Mouse (Mus musculus) kidney, postnatal 0 days (tissue): ENCODE data around the gene 6030445D17Rik. TPM values are rescaled to one million over a fixed set of nuclear protein-coding genes. Genes with fewer than 3 reads are reported as not detected.

Experiments used
- ATAC-seq: fragments of 200-750 bp; cut with Nextera tagmentation; replicated peaks from 2 replicates; pipeline ENCODE4 v1.8.0; 2017; ENCODE audit warnings: low read depth, moderate number of reproducible peaks, moderate TSS enrichment, moderate library complexity; ENCODE audit not compliant: low FRiP score
- DNase-seq: peaks from one replicate; pipeline ENCODE4 v3.0.0-alpha.2; 2016; ENCODE audit warnings: low spot score
- H3K27ac ChIP-seq: fragments of 300-500 bp; sonication (generic); 2 replicates; pipeline ENCODE4 v1.5.1; 2014; ENCODE audit warnings: mild to moderate bottlenecking
- H3K27me3 ChIP-seq: fragments of 300-500 bp; sonication (generic); 2 replicates; pipeline ENCODE4 v1.6.1; 2014; ENCODE audit warnings: low read length, mixed read lengths; ENCODE audit not compliant: insufficient read depth
- H3K36me3 ChIP-seq: fragments of 300-500 bp; sonication (generic); 2 replicates; pipeline ENCODE4 v1.6.1; 2014; ENCODE audit warnings: low read length, mixed read lengths; ENCODE audit not compliant: insufficient read depth
- H3K4me1 ChIP-seq: fragments of 300-500 bp; sonication (generic); replicated peaks from 2 replicates; pipeline ENCODE4 v1.6.1; 2014; ENCODE audit warnings: antibody characterized with exemption, low read length, mixed read lengths; ENCODE audit not compliant: insufficient read depth
- H3K4me2 ChIP-seq: fragments of 300-500 bp; sonication (generic); 2 replicates; pipeline ENCODE4 v1.6.1; 2014; ENCODE audit warnings: mild to moderate bottlenecking, low read length, moderate library complexity, mixed read lengths
- H3K4me3 ChIP-seq: fragments of 300-500 bp; sonication (generic); replicated peaks from 2 replicates; pipeline ENCODE4 v1.5.1; 2014; ENCODE audit warnings: low read depth, low read length
- H3K9ac ChIP-seq: fragments of 300-500 bp; sonication (generic); 2 replicates; pipeline ENCODE4 v1.6.1; 2014; ENCODE audit warnings: low read depth, low read length
- H3K9me3 ChIP-seq: fragments of 300-500 bp; sonication (generic); replicated peaks from 2 replicates; pipeline ENCODE4 v1.6.1; 2016; ENCODE audit warnings: low read length, inconsistent platforms, mixed read lengths
- CTCF ChIP-seq: IDR thresholded peaks from 2 replicates; pipeline ENCODE4 v1.5.1; 2016; ENCODE audit warnings: antibody characterized with exemption, low read depth, mild to moderate bottlenecking, moderate library complexity
- WGBS: fragments of 180-500 bp; shearing (Covaris S2); extraction: QIAGEN DNeasy Blood & Tissue Kit; methylation state at CpG from one replicate; pipeline ENCODE4 v1.1.7; 2014; 5-methylcytosine and 5-hydroxymethylcytosine counted together
- polyA plus RNA-seq: library from polyadenylated mRNA; unstranded; fragments of >200 nt; fragmentation: Nextera tagmentation; extraction: Ambion mirVana; gene quantifications from 2 replicates; pipeline ENCODE4 v1.2.1, GENCODE M21; 2015

6030445D17Rik gene
- polyA plus RNA-seq, 1 experiment from 2014 or later, result 0.55 TPM

DNA sequence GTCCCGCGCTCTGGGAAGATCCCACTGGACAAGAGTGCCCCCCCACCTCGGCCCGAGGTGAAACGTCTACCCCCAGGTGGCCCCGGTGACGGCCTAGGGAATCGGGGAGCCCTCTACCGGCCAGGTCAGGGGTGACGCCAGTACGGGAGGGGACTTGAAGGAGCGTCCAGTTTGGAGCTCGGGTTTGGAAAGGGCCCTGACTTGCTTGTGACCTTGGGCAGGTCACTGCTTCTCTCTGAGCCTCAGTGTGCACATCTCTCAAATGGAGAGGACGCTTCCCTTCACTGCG is 37.1 kb upstream of the 6030445D17Rik start:
- 0 out of 2 replicates have a peak, but pooled peaks have one; percentile 29 for ATAC-seq
- no peaks in the 10 kb centered on the region; the same call in 1 of the 2 replicates for H3K4me1 ChIP-seq
- WGBS, result 2% methylated on average over 13 of the region's 15 CpGs
- H3K4me3 ChIP-seq, result peak overlapping the region; percentile 45
- peak; percentile 54 for TF ChIP-seq CTCF
- H3K36me3 ChIP-seq, result no peaks in the 10 kb centered on the region
- DNase-seq, result no peak
- no peak overlapping the region for H3K27ac ChIP-seq
- no peaks in the 10 kb centered on the region for H3K9me3 ChIP-seq
- H3K27me3 ChIP-seq, result peaks cover 9% of the 10 kb centered on the region; the same call in 1 of the 2 replicates
- peak overlapping the region; percentile 90 for H3K4me2 ChIP-seq
- H3K9ac ChIP-seq, result peak overlapping the region; percentile 44; the same call in 1 of the 2 replicates

DNA sequence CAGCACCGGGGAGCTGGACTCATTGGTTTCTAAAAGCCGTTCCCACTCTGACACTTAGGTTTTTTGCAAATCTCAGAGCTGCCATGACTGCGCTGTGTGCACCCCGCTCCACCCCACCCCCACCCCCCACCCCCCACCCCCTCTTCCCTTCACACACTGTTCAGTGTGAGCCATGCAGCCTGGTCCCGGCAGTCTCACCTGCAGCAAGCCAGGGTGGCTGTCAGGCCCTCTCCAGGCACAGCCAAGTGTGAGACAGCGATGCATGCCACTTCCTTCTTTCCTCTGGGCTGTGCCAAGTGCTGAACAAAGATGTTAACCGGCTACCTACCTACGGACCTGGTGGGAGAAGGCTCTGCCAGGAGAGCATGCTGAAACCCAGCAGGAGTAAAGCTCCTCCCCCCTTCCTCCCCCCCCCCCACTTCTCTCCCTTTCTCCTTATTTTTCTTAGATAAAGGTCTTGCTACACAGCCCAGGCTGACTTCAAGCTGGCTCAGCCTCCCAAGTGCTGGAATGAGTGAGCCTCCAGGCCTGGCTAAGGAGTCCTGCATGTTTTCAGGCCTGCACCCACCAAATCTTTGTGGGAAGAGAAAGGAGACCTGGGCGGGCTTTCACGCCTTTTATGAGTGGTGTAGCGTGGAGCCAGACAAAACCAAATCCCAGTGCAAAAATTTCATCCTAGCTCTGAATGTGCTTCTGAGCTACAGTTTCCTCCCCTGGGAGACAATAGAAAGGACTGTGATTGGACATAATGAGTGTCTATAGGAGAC is 31.3 kb upstream of the 6030445D17Rik start:
- Histone ChIP-seq H3K9me3 (no peaks in the 10 kb centered on the region), H3K4me1 (no peaks in the 10 kb centered on the region), H3K4me2 (no peak overlapping the region), H3K27me3 (no peaks in the 10 kb centered on the region), H3K9ac (no peak overlapping the region), H3K27ac (no peak overlapping the region), H3K36me3 (no peaks in the 10 kb centered on the region), H3K4me3 (no peak overlapping the region)
- DNase-seq (no peak), ATAC-seq (no peak)
- 45% methylated on average over 11 of the region's 11 CpGs for WGBS
- TF ChIP-seq CTCF, result no peak

DNA sequence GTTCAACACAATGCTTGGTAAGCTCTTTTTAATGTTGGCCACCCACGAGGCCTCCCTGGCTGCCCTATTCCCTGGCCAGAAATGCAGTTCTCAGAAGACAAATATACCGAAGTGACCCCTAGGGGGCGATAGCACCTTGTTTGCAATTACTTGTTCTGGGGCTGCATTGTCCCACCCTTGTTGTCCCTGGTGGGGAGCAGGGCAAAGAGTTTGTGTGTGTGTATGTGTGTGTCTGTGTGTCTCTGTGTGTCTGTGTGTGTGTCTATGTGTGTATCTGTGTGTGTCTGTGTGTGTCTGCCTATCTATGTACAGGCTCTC is 30.7 kb upstream of the 6030445D17Rik start:
- no peak overlapping the region for H3K4me3 ChIP-seq
- peak; percentile 82 for TF ChIP-seq CTCF
- H3K27ac ChIP-seq, result no peak overlapping the region
- WGBS, result 2% methylated on average over 3 of the region's 3 CpGs
- H3K36me3 ChIP-seq, result no peaks in the 10 kb centered on the region
- H3K4me2 ChIP-seq, result no peak overlapping the region
- H3K9me3 ChIP-seq, result no peaks in the 10 kb centered on the region
- no peak overlapping the region for H3K9ac ChIP-seq
- H3K27me3 ChIP-seq, result no peaks in the 10 kb centered on the region
- no peaks in the 10 kb centered on the region for H3K4me1 ChIP-seq
- peak; percentile 90 for DNase-seq
- no peak for ATAC-seq

DNA sequence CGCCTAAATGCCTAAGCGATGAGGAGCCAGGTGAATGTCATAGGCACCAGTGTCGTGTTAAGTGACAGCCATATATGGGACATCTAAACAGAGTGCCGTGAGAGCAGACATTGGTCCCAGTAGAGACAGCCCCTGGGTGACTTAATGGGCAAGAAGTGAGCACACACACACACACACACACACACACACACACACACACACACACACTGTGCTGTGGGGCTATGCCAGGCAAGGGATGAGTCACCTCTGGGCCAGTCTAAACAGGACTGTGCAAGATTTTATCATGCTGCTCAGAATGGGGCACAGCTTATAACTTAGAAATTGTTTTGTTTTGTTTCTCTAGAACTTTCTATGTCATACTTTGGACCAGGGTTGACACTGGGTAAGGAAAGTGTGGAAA is 28.0 kb upstream of the 6030445D17Rik start:
- no peak overlapping the region for H3K9ac ChIP-seq
- H3K27ac ChIP-seq, result no peak overlapping the region
- no peak for TF ChIP-seq CTCF
- ATAC-seq, result peak; percentile 73; the same call in 1 of the 2 replicates
- no peaks in the 10 kb centered on the region for H3K27me3 ChIP-seq
- no peak overlapping the region for H3K4me2 ChIP-seq
- no peaks in the 10 kb centered on the region for H3K36me3 ChIP-seq
- no peaks in the 10 kb centered on the region for H3K9me3 ChIP-seq
- no peak for DNase-seq
- no peak overlapping the region for H3K4me3 ChIP-seq
- no peaks in the 10 kb centered on the region for H3K4me1 ChIP-seq
- WGBS, result 84% methylated on average over 4 of the region's 4 CpGs

DNA sequence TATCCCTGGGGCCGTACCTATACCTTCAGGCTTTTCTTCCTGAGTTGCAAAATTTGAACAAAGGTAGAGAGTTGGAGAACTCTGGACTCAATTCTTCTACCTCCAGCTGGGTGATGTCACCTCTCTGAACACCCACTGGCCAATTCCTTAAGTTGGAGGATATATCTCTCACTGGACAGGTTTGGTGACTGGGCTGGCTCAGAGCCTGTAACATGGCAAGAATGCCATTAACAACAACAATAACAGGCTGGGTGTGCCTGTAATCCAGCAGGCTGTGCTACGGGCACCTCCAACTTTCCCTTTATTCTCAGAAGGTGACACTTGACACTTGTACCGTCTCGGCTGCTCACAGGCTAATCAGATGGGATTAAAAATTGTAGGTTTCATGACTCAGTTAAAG is 22.9 kb upstream of the 6030445D17Rik start:
- Histone ChIP-seq H3K27ac (no peak overlapping the region), H3K4me3 (no peak overlapping the region), H3K36me3 (no peaks in the 10 kb centered on the region), H3K27me3 (no peaks in the 10 kb centered on the region), H3K9ac (no peak overlapping the region), H3K4me1 (no peaks in the 10 kb centered on the region), H3K4me2 (no peak overlapping the region), H3K9me3 (no peaks in the 10 kb centered on the region)
- no peak; the same call in 1 of the 2 replicates for ATAC-seq
- no peak for DNase-seq
- WGBS, result 36% methylated on average over 4 of the region's 4 CpGs
- TF ChIP-seq CTCF, result no peak

DNA sequence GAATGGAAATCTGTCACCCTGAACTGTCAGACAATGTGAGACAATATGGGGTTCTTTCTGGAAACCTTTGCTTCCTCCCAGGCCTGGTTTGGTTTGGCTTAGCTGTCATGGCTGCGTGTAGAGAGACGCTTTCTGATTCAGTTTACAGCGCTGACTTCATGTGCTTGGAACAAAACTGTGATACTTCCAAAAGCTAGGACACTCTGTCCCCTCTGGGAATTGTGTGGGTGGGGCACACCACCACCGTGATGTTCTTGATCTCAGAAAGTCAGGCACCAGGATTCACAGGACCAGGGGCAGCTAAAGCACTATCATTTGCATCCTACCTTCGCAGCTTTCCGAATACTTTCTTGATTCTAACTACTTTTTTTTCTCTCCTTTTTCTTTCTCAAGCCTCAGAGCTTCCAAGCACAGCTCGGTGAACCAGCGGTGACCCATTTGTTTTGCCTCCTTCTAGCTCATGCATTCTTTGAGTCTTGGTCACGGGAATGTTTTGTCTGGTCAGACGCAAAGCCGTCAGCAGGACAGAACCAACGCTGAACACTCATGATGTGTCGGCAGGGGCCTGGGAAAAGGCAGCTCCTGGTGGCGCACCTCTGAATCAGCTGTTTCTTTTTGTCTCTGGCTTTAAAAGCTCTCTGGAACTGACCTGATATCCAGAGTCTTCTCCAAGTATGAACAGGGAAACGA is 20.6 kb upstream of the 6030445D17Rik start:
- Histone ChIP-seq H3K36me3 (no peaks in the 10 kb centered on the region), H3K27me3 (no peaks in the 10 kb centered on the region), H3K9ac (no peak overlapping the region), H3K4me3 (no peak overlapping the region), H3K4me1 (no peaks in the 10 kb centered on the region), H3K4me2 (no peak overlapping the region), H3K27ac (no peak overlapping the region), H3K9me3 (no peaks in the 10 kb centered on the region)
- TF ChIP-seq CTCF, result no peak
- 52% methylated on average over 15 of the region's 15 CpGs for WGBS
- ATAC-seq (no peak), DNase-seq (peak; percentile 56)
